Mouse (Mus musculus) kidney, postnatal 14 days (tissue): Measurements from ENCODE around the gene Tgif1.
A peak's percentile ranks its signal among the peaks of the same experiment; 100 is the strongest.

Source experiments
- DNase-seq: peaks from one replicate; pipeline ENCODE4 v3.0.0; 2022; ENCODE audit warnings: mixed read lengths

Tgif1 gene

DNA sequence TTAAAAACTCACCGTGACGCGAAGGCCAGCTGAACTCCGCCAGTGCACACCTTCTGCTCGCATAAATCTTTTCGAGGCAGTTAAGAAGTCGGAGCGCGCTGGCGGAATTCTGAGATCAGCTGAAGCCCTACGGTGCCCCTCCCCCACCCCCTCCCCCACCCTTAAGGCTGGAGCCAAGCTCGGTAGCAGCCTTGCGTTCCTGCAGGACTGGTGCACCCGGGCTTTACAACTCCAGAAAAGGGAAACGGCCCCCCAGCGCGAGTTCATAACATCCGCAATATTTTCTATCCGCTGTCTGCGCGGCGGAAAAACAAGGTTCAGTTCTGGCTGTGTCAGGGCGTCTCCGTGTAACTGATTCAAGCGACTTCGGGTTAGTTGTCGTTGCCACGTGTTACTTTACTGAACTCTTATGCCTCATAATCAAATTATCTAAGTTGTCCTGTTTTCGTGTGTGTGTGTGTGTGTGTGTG lies at the start of gene Tgif1:
TSS of gene Tgif1 (minus strand) at position 111 of the 470 bp plus-strand sequence.
- DNase-seq: peak; percentile 81

DNA sequence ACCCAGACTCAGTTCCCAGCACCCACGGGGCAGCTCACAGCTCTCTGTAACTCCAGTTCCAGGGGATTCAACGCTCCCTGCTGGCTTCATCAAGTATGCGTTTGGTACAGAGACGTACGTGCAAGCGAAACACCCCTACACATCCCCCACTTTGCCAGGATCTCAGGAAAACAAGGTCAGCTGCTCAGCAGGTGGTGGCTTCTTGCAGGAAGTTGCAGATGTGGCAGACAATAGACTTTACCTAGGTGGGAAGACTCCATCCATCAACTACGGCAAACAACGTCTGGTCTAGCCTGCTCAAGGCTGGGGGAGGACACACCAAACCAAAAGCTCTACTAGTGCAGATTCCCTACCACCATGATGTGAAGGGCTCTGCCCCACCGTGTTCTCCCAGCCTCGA lies 47.3 kb upstream of the Tgif1 start:
- no peak for DNase-seq

DNA sequence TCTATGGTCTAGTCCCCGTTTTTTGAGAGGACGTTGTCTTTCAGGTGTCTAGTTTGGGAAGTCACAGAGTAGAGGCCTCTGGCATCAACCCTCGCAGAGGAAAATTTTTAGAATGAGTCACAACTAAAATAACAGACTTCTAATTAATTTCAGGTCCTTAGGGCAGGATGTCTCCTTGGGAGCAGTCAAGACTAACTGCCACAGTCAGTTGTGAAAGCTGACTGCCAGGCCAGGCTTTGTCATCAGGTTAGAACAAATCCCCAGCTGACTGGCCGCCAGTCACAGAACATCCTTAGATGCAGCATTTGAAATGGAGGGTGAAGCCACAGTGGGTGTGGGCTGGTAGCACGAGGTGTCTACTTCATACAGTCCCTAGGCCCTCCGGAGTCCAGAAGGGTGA lies 46.3 kb upstream of the Tgif1 start:
- no peak for DNase-seq

DNA sequence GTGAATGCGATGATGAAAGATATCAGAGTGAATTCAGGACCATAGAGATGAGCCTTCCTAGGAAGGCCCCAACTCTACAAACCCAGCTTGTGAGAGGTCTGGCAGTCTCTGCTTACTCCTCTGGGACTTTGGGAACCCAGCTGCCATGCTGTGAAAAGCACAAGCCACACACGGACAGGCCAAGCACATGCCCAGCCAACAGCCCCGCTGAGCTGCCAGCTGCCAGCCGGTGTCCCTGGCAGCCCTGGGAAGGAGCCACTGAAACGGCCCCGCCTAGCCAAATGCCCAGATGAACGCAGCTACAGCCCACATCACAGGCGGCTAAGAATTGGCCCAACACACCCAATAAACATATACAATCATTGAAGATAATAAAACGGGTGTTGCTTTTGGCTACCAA lies 41.5 kb upstream of the Tgif1 start:
- no peak for DNase-seq

DNA sequence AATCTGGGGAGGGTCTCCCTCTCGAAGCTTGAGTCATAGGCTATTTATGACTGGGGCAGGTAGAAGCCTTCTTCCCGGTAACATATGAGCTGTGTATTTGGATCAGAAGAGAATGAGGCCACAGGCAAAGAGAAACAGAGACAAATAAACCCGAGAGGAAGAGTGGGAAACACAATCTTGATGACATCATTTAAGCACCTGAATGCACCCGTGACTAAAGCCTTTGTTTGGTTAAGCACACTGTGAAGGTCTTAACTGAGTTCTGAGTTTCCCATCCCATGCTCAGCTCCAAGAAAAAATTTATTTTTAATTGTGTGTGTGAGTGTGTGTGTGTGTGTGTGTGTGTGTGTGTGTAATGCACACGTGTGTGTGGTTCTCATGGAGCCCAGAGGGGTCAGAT lies 39.8 kb upstream of the Tgif1 start:
- DNase-seq: no peak

DNA sequence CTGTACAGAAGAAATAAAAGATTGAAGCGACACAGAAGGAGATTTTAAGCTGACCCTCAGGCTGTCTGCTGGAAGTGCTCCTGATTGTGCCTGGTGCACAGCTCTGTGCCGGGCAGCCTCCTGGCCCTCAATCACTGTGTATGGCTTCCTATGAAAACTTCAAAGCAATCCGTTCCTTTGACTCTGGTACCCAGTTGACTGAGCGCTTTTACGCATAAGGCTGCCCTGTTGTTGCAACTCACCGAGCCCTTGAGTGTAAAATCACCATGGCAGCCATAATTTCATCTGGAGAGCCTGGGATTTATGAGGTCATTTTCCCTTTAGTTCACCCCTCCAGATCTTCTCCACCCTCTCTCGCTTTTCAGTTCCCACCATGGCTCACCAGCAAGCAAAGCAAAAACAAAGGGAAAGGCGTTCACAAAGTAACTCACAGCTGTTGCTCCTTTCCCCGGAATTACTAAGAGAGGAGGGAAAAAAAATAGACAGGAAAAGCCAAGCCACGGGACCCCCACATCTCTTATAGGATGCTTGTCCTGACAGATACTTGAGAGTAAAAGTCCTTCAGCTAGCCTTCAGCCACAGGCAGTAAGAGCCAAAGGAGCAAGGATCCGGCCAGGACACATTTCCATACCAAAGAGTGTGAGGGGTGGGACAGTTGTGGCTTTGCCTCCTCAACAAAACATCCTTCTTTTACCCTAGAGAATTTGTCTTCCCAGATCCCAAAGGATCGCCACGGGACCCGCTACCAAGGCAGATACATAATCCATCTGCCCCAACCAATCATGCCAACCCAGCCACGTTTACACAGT lies 39.1 kb upstream of the Tgif1 start:
- DNase-seq: no peak

DNA sequence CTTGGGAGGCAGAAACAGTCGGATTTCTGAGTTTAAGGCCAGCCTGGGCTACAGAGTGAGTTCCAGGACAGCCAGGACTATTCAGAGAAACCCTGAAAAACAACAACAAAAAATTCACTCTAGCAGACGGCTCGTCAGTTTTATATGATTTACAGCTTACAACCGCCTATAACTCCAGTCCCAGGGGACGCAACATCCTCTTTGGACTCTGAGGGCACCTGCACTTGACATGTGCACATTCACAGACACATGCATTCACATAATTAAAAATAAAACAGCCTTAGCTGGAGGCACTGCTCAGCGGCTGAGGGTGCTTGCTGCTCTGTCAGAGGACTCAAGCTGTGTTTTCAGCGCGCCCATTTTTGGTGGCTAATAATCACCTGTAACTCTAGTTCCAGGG lies 37.2 kb upstream of the Tgif1 start:
- DNase-seq: no peak

DNA sequence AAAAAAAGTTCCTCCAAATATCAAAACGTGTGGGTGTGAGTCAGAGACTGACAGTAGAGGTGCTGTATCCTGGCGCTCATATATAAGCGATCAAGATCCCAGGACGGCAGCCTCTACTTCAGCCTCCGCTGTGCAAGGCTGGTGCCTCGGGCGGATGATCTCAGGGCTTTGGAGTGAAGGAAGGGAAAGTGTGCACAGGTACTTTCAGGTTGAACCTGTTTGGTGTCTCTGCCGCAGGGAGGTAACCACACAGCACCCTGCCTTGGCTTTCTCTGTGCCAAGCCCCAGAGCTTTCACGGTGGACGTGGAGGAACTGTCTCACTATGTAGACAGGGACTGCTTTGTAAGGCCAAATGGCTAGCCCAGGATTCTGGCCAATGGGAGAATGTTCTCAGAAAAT lies 35.3 kb upstream of the Tgif1 start:
- DNase-seq: no peak

DNA sequence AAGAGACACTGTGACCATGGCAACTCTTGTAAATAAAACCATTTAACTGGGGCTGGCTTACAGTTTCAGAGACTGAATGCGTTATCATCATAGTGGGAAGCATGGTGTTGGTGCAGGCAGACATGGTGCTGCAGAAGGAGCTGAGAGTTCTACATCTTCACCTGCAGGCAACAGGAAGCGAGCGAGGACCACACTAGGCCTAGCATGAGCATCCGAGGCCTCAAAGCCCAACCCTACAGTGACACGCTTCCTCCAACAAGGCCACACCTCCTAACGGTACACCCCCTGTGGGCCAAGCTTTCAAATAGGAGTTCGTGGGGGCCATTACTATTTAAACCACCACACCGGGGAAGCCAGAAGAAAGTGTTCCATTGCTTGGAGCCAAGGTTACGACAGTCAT lies 34.5 kb upstream of the Tgif1 start:
- no peak for DNase-seq

DNA sequence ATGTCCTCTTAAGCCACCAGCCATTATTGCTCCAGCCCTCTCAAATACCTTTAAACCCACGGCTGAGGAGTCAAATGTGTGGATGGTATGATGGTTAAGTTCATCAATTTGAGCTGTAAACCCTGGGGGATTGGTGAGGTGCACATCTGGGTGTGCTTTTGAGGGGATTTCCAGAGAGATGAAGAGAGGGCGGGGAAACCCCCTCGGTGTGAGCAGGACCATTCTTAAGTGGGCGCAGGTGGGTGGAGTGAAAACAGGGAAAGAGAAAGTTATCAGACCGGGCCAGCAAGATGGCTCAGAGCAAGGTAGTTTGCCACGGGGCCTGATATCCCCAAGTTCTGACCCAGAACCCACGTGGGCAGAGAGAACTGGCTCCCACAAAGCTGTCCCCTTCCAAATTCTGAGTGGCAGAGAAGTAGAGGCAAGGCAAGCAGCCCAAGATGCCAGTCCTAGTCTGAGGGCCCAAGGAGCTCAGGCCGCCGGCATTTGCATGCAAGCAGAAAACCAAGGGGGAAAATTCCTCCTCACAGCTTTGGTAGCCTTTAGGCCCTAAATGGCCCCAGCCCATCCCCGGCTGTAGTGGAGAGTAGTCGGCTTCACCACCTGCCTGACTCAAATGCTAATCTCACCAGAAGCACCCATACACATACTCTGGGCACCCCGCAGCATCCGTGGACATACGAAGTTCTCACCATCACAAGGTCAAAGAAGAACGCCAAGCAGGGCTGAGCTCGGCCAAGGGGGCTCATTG lies 33.5 kb upstream of the Tgif1 start:
- DNase-seq: no peak

DNA sequence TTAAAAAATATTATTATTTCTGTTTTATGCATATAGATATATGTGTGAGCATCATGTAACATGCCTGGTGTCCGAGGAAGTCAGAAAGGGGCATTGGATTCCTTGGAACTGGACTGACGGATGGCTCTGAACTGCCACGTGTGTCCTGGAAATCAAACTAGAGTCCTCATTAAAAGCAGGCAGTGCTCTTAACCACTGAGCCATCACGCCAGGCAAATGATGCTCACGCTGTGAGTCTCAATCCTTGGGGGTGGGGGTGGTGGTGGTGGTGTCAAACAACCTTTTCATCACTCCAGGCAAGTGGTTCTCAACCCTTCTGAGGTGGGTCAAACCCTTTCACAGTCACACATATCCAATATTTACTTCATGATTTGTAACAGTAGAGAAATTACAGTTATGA lies 32.5 kb upstream of the Tgif1 start:
- no peak for DNase-seq

DNA sequence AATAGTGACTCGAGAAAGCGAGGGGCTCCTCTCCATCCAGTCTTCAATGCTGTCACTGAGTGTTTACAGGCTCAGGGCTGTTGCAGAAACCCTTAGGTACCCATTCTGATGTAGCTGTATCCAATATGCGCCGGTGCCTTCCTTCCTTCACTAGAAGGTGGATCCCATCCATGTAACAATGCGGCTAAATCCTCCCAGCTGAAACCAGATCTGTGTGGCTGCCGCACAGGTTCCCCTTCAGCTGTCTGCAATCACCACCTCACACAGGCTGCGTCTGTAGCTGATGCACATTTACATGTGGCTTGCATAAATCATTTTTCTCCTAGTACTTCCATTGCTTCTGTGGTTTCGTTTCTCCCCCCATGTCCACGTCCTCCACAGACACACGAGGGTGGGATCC lies 28.6 kb upstream of the Tgif1 start:
- no peak for DNase-seq

DNA sequence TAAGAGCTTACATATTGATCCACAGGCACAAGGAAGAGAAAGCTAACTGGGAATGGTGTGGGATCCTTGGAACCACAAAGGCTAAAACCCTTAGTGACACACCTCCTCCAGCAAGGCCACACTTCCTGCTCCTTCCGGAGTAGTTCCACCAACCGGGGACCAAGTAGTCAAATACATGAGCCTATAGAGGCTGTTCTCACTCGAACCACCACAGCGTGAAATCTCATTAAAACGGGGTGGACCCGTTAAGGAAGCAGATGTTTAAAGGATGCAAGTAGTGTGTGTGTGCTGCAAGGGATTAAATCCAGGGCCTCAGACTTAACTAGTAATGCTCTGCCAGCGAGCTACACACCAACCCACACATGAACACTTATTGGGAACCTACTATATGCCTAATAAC lies 27.8 kb upstream of the Tgif1 start:
- DNase-seq: no peak

DNA sequence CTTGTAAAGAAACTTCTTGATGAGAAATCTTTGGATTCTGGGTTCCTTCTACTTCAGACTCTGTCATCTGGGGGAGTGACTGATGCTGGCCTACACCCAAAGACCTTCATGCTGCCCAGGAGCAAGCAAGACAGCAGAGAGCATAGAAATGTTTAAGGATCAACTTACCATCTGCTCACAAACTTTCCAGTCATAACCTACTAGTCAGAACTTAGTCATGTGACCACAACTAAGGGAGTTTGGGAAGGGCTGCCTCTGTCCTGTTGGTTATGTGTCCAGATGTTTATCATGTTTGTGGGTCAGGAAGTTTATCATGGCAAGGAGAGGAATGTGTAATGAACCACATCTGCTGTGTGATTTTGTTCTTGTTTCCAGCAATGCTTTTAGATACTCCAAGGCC lies 24.9 kb upstream of the Tgif1 start:
- no peak for DNase-seq

DNA sequence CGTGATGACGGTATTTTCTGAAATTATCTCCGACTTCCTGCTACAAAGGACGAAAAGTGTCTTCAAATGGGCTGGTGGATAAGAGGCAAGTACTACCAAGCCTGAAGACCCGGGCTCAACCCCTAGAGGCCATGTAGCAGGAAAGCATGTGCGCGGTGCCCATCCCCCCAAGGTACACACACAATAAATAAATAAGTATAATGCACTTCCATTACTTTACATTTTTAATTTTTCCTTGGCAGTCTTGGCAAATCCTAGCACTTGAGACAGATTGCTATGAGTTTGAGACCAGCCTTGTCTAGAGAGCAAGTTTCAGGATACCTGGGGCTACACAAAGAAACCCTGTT lies 20.4 kb upstream of the Tgif1 start:
- DNase-seq: no peak

DNA sequence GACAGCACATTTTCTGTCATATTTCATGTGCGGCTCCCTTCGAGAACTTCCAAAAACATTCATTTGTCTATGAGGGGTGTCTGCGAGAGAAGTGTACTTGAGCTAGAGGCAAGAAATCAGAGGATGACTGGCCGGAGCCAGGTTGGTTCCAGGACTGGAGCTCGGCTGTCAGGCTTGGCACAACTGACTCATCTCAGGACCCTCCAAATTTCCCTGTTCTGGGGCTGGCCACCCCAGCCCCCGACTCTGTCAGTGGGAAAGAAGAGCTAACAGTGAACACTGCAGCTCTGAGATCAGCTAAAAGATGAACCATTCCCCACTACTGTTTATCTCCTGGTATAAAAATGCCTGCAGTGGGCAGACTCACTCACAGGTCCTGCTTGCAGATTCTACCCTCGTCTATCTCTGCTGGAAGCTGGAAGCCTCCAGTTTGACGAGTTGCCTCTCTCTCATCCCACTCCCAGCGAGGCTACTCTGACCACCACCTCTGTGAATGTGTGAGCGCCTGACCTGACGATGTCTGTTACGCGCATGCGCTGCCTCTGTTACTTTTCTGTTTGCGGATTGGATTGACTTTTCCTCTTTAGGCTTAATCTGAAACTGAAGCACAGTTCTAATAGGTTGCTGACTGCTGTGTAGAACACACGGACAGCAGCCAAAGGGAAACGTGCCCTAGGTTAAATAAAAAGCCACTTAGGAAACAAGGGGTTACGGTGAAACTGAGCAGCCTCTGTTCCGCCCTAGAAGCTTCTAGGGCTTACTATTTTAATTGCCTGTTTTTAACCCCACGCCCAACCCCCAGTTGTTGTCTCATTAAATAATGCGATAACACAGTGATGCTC lies 19.8 kb upstream of the Tgif1 start:
- DNase-seq: no peak

DNA sequence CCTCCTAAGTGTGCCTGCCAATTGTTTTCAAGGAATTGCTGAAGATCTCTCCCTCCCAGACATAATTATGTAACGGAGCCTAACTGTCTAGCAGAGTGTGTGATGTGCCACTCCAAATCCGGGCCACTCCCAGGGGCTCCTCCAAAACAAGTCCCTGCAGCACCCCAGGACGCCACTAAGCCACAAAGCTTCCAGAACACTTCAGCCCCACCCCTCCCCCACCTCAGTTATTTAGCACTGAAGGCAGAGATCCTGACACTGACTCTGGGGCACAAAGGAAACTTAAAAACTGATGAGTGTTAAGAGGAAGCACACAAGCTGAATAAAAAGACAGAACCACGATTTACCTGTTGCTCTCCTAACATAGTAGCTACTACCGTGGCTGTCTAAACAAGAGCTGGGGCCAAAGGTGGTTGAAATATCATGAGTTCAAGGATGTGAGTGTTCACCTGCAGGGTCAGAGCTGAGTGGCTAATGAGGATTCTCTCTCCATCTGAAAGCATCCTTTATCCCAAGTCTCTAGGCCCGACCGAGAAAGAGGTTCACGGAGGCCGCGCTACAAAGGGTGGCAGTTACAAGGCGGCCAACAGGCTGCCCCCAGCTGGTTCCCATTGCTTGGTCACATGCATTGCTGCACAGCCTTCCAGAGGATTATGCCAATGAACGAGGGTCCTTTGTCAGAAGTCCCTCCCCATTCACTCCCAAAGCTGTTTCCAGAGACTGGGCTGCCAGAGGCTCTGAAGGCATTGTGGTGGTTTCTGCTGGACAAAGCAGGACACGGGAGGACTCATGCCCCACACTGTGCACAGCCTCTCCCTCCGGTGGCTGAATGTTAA lies 19.0 kb upstream of the Tgif1 start:
- DNase-seq: no peak

DNA sequence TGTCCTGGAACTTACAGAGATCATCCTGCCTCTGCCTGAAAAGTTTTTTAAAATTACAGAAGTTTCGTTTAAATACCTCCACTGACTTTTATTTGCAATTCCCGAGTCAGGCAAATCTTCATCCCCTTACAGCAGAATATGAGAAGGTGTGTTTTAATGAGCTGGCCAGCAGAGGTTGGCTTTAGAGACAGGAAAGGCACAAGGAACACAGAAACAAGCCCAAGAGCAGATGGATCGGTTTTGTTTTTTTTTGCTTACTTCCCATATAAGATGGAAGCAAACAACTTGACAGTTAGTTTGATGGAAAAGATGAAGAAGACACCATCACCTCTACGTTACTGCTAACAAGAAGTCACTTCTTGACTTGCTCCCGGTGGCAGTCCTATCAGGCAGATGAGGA lies 18.3 kb upstream of the Tgif1 start:
- no peak for DNase-seq

DNA sequence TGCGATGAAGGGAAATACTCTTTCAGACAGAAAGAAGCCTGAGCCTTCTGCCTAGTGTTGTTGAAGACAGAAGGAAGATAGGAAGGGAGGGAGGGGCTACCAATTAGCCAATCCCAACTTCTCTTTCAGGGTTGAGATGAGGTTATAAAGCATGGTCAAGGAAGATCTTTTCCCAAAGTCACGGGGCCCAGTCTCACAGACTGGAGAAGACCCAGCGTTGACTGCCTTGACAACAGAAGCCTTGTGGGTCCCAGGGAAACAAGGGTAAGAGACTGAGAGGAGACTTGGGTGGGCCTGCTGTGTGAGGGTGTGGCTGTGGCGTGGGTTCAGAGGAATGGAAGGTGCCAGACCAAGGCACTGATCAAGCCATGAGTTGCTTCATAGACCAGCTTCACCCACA lies 17.2 kb upstream of the Tgif1 start:
- DNase-seq: no peak

DNA sequence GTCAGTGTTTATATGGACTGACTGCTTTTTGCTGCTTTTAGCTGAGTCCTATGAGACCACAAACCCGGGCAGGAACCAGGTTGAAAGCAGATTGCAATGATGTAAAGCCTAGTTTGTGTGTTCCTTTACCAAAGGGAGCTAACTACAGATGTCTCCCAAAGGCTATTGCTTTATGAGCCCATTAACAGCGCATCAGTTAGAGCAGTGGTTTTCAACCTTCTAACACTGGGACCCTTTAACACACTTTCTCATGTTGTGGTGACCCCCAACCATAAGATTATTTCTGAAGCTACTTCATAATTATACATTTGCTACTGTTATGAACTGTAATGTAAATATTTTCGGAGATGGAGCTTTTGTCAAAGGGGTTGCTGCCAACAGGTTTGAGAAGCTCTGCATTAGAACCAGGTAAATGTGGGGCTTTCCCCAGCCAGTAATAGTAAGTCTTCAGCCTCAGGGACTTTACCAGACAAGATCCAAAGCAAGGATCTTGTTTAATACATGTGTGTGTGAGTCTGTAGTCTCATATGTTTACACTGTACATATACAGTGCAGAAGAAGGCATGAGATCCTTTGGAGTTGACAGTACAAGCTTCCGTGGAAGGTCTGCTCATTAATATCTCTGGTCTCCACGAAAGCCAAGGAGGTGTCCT lies 15.4 kb upstream of the Tgif1 start:
- DNase-seq: no peak

DNA sequence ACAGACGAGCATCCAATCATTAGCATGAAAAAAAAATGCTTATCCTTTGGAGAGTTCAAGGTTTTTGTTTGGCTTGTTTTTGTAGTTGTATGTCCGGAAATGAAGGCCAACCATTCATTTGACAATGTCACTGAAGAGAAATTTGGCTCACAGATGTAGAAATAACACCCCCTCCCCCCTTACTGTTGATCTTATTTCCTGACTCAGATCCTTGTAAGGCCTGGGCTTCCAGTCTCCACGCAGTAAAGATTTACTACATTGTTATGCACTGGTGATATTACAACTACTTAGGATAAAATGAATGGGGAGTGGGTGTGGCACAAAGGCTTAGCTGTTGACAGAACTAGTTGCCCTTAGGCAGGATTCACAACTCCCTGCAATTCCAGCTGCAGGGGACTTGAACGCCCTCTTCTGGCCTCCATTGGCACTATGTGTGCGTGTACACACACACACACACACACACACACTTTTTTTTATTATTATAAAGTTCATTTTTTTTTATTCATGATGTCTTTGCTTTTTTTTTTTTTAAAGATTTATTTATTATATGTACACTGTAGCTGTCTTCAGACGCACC lies 13.3 kb upstream of the Tgif1 start:
- DNase-seq: no peak

DNA sequence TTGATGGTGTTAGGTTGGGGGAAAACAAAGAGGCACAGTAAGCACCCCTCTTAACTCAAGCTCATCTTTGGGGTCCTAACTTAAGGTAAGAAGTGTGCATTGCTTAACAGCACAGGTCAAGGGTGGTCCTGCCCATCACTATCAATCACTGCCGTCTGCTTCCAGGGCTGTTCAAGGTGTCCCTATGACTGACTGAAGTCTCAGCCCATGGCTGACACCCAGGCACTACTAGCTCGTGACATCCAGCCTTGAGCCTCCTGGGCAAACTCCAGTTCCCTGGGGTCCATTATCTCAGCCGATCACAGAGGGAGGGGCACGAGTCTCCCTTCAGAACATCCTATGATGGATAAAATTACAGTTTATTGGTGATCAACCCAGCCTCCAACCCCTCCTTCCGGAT lies 12.7 kb upstream of the Tgif1 start:
- no peak for DNase-seq
